Mouse (Mus musculus) myocyte (in vitro differentiated cells): ENCODE results near the gene Syn3. TPM values are rescaled to one million over a fixed set of nuclear protein-coding genes. Genes with fewer than 3 reads are reported as not detected.
A peak's percentile ranks its signal among the peaks of the same experiment; 100 is the strongest.

ENCODE experiments used
- H3K27me3 ChIP-seq: one replicate; pipeline ENCODE4 v1.6.1; 2011; ENCODE audit not compliant: control insufficient read depth, insufficient read depth, insufficient read length
- H3K36me3 ChIP-seq: one replicate; pipeline ENCODE4 v1.6.1; 2011; ENCODE audit not compliant: control insufficient read depth, insufficient read depth
- H3K4me2 ChIP-seq: one replicate; pipeline ENCODE4 v1.6.1; 2011; ENCODE audit warnings: low read depth, control low read depth
- H3K4me3 ChIP-seq: one replicate; pipeline ENCODE4 v1.5.1; 2011; ENCODE audit warnings: mild to moderate bottlenecking, control low read depth, moderate library complexity
- H3K79me2 ChIP-seq: one replicate; pipeline ENCODE4 v1.6.1; 2011; ENCODE audit not compliant: control insufficient read depth, insufficient read depth
- H3ac ChIP-seq: one replicate; pipeline ENCODE4 v1.6.1; 2011; ENCODE audit not compliant: control insufficient read depth, insufficient read length
- CEBPB ChIP-seq: IDR thresholded peaks from 2 replicates; pipeline ENCODE4 v1.6.1; 2011; ENCODE audit warnings: mild to moderate bottlenecking, moderate library complexity; ENCODE audit not compliant: poor library complexity, insufficient read depth, severe bottlenecking
- E2F4 ChIP-seq: IDR thresholded peaks from one replicate; pipeline ENCODE4 v1.6.1; 2011; ENCODE audit warnings: mild to moderate bottlenecking, control low read depth, moderate library complexity; ENCODE audit not compliant: insufficient read depth
- MAX ChIP-seq: IDR thresholded peaks from one replicate; pipeline ENCODE4 v1.6.1; 2011; ENCODE audit warnings: low read depth, mild to moderate bottlenecking, control low read depth
- MYOD1 ChIP-seq, 3 experiments: IDR thresholded peaks; one replicate each; pipeline ENCODE4 v1.6.1; 2011; ENCODE audit warnings: control low read depth in 2 of 3, low read depth in 2 of 3, mild to moderate bottlenecking in 2 of 3, moderate library complexity in 1 of 3; ENCODE audit not compliant: insufficient read length in 2 of 3, control insufficient read depth in 1 of 3
- MYOG ChIP-seq, 3 experiments: IDR thresholded peaks; one replicate each; pipeline ENCODE4 v1.6.1; 2011; ENCODE audit warnings: control low read depth in 2 of 3, low read depth in 2 of 3, mild to moderate bottlenecking in 2 of 3; ENCODE audit not compliant: insufficient read length in 2 of 3, control insufficient read depth in 1 of 3, insufficient read depth in 1 of 3
- POLR2A ChIP-seq: IDR thresholded peaks from one replicate; pipeline ENCODE4 v1.6.1; 2011; ENCODE audit warnings: low read depth, mild to moderate bottlenecking, control low read depth, moderate library complexity; ENCODE audit not compliant: insufficient read length
- POLR2AphosphoS2 ChIP-seq: IDR thresholded peaks from one replicate; pipeline ENCODE4 v1.6.1; 2011; ENCODE audit warnings: low read depth, control low read depth; ENCODE audit not compliant: insufficient read length
- REST ChIP-seq: IDR thresholded peaks from one replicate; pipeline ENCODE4 v1.6.1; 2011; ENCODE audit warnings: mild to moderate bottlenecking, control low read depth, moderate library complexity; ENCODE audit not compliant: insufficient read depth, insufficient read length
- SRF ChIP-seq: IDR thresholded peaks from one replicate; pipeline ENCODE4 v1.6.1; 2011; ENCODE audit warnings: low read depth; ENCODE audit not compliant: control insufficient read depth, insufficient read length
- TCF12 ChIP-seq: IDR thresholded peaks from one replicate; pipeline ENCODE4 v1.6.1; 2011; ENCODE audit warnings: mild to moderate bottlenecking, control low read depth; ENCODE audit not compliant: poor library complexity, insufficient read depth, severe bottlenecking
- TCF3 ChIP-seq: IDR thresholded peaks from one replicate; pipeline ENCODE4 v1.6.1; 2011; ENCODE audit warnings: low read depth, control low read depth; ENCODE audit not compliant: insufficient read length
- USF1 ChIP-seq: IDR thresholded peaks from one replicate; pipeline ENCODE4 v1.6.1; 2011; ENCODE audit warnings: low read depth, mild to moderate bottlenecking, control low read depth, moderate library complexity
- polyA plus RNA-seq: library from polyadenylated mRNA; unstranded; fragments of >200 nt; fragmentation: generic; extraction: Trizol; gene quantifications from one replicate; pipeline ENCODE4 v1.2.1, GENCODE M21; 2012; ENCODE audit warnings: missing spikeins

The Syn3 gene
- polyA plus RNA-seq, 1 experiment, result 0.08 TPM

GRCm38 (mm10) chr10:86342151-86342550 lies 156.5 kb downstream of the Syn3 start:
- no peak overlapping the region for H3K4me2 ChIP-seq
- H3K79me2 ChIP-seq, result no peaks in the 10 kb centered on the region
- no peak overlapping the region for H3K4me3 ChIP-seq
- no peak for TF ChIP-seq TCF12
- TF ChIP-seq MYOD1 (IDR thresholded peaks at IDR 0.05; ENCODE audit: control insufficient read depth in 1 of 3, insufficient read length in 2 of 3, low read depth in 2 of 3), result no peak
- no peak for TF ChIP-seq SRF
- TF ChIP-seq MAX, result no peak
- no peak for TF ChIP-seq REST
- peaks cover 17% of the 10 kb centered on the region for H3K36me3 ChIP-seq
- H3K27me3 ChIP-seq, result no peaks in the 10 kb centered on the region
- no peak overlapping the region for H3ac ChIP-seq

GRCm38 (mm10) chr10:86341589-86341988 lies 157.1 kb downstream of the Syn3 start:
- Histone ChIP-seq H3K79me2 (no peaks in the 10 kb centered on the region), H3K4me2 (no peak overlapping the region), H3K4me3 (no peak overlapping the region), H3K36me3 (peaks cover 17% of the 10 kb centered on the region), H3ac (no peak overlapping the region), H3K27me3 (no peaks in the 10 kb centered on the region)
- no peak for TF ChIP-seq MAX
- no peak for TF ChIP-seq POLR2A
- no peak for TF ChIP-seq REST
- no peak for TF ChIP-seq USF1
- TF ChIP-seq TCF12, result no peak
- no peak for TF ChIP-seq MYOD1 (IDR thresholded peaks at IDR 0.05; ENCODE audit: control insufficient read depth in 1 of 3, insufficient read length in 2 of 3, low read depth in 2 of 3)
- no peak for TF ChIP-seq SRF

DNA sequence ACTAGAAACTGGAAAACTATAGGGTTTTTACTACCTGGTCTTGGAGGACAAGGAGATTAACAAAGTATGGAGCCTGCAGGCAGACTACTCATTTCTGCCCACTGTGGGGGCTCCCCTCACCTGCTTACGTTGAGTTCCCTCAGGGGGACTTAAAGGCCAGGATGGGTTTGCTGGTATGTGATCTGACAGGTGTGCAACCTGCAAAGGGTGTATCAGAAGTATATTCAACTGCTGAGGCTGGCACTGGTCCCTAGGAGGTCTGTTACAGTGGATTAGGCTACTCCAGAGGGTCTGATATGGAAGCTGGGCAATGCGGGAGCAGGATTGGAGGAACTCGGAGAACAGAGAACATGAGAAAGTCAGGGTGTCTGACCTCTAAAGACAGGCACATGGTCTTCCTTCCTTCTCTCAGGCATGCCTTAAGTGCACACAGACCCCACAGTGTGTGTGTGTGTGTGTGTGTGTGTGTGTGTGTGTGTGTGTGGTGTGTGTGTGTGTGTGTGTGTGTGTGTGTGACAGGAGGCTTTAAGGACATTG lies 157.6 kb downstream of the Syn3 start:
- Histone ChIP-seq H3K79me2 (no peaks in the 10 kb centered on the region), H3K4me2 (no peak overlapping the region), H3K4me3 (no peak overlapping the region), H3K36me3 (peaks cover 15% of the 10 kb centered on the region), H3K27me3 (no peaks in the 10 kb centered on the region), H3ac (no peak overlapping the region)
- TF ChIP-seq CEBPB, result no peak
- TF ChIP-seq TCF12, result no peak
- no peak for TF ChIP-seq REST

DNA sequence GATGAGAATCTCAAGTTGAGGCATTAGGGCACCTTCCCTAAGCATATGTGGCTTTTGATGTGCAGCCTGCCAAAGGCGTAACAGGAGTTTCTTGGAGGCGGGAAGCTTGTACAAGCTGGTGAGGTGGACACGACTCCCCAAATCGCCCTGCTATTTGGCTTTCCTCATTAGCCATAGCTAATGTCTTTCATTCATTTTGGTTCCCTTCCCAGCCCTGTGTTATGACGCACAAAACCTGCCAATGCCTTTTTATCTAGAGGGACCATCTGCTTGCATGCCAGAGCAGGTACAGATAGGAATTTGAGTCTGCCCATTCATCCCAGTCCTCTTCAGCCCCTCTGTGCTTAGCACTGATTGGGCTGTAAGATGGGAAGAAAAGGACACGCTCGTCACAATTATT lies 158.3 kb downstream of the Syn3 start:
- Histone ChIP-seq H3K4me3 (no peak overlapping the region), H3K36me3 (peaks cover 14% of the 10 kb centered on the region)
- TF ChIP-seq CEBPB (no peak), TCF12 (no peak), MAX (no peak), POLR2AphosphoS2 (no peak), E2F4 (no peak), TCF3 (no peak), SRF (no peak)

DNA sequence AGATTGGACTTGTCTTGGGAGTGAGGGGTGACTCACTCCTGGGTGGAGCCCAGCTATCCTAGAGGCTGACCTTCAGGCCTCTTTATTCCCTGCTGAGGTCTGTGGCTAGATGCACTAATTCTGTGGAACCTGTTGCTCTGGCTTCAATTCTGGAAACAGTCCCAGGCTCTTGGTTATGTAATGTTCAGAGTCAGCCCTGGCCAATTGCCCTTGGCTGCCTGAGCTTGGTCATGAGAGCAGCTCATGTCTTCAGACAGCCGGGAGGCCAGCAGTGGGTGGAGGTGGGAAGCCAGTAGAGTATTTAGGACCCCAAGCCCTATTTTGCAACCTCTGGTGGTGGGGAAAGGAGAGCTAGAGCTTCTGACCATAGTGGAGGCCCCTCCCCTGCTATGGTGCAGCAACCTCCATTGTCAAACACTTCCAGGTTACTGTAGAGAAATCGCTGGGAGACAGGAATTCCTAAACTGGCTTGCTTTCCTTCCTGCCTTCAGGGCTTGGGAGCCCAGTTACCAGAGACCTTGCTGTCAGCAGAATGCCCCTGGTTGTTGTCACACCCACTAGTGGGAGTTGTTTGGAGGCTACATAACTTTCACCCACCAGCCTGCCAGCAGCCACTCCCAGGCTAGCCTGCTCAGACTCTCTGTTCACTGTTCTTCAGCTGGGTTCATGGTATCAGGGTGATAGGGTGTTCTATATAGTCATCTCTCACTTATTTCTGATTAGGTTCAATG lies 158.9 kb downstream of the Syn3 start:
- H3K36me3 ChIP-seq, result peaks cover 8% of the 10 kb centered on the region
- TF ChIP-seq SRF (no peak), MYOG (IDR thresholded peaks at IDR 0.05; ENCODE audit: control insufficient read depth in 1 of 3, insufficient read depth in 1 of 3, insufficient read length in 2 of 3, low read depth in 2 of 3) (peak in 2 of 3 experiments; percentile 38 to 47), MYOD1 (IDR thresholded peaks at IDR 0.05; ENCODE audit: control insufficient read depth in 1 of 3, insufficient read length in 2 of 3, low read depth in 2 of 3) (peak in 1 of 3 experiments; percentile 25), CEBPB (0 out of 2 replicates have a peak, but pooled peaks have one; percentile 35)

More for the DNA sequence above, 158.3 kb downstream of the Syn3 start:
- Histone ChIP-seq H3K27me3 (no peaks in the 10 kb centered on the region), H3K79me2 (no peaks in the 10 kb centered on the region), H3ac (no peak overlapping the region), H3K4me2 (peak overlapping the region; percentile 44)

GRCm38 (mm10) chr10:86339121-86339520 lies 159.6 kb downstream of the Syn3 start:
- Histone ChIP-seq H3K4me2 (peak overlapping the region; percentile 20), H3K27me3 (no peaks in the 10 kb centered on the region), H3K36me3 (peaks cover 4% of the 10 kb centered on the region), H3K4me3 (no peak overlapping the region), H3ac (no peak overlapping the region), H3K79me2 (no peaks in the 10 kb centered on the region)
- TF ChIP-seq MYOG (IDR thresholded peaks at IDR 0.05; ENCODE audit: control insufficient read depth in 1 of 3, insufficient read depth in 1 of 3, insufficient read length in 2 of 3, low read depth in 2 of 3) (peak in 1 of 3 experiments; percentile 44), CEBPB (no peak)

More for the DNA sequence above, 158.9 kb downstream of the Syn3 start:
- Histone ChIP-seq H3K79me2 (no peaks in the 10 kb centered on the region), H3ac (no peak overlapping the region), H3K4me2 (peak overlapping the region; percentile 44), H3K4me3 (no peak overlapping the region), H3K27me3 (no peaks in the 10 kb centered on the region)
